Mouse (Mus musculus): ENCODE results near the gene Taf9b. TPM values are rescaled to one million over a fixed set of nuclear protein-coding genes. Genes with fewer than 3 reads are reported as not detected.

Taf9b gene
- total RNA-seq, 2 experiments from 2014 or later = 1.3 to 6.3 TPM

Other genes with a start within 250 kb of the Taf9b start
- 16.6 and 18.4 TPM in 2 replicates for gene Magt1, start 209.3 kb downstream of the Taf9b start, total RNA-seq (2015; ENCODE audit: low replicate concordance)
- 20.3 and 37.4 TPM in 2 replicates for gene Magt1, start 209.3 kb downstream of the Taf9b start, total RNA-seq (2017; ENCODE audit: low replicate concordance)
- 69.2 and 110 TPM in 2 replicates for gene Cox7b, start 205.5 kb downstream of the Taf9b start, total RNA-seq (2015; ENCODE audit: low replicate concordance)
- gene Cox7b, start 205.5 kb downstream of the Taf9b start, total RNA-seq (2017; ENCODE audit: low replicate concordance) = 104 and 107 TPM in 2 replicates
- gene Atp7a, start 193.9 kb downstream of the Taf9b start, total RNA-seq (2015; ENCODE audit: low replicate concordance) = 2.9 and 3.8 TPM in 2 replicates
- gene Atp7a, start 193.9 kb downstream of the Taf9b start, total RNA-seq (2017; ENCODE audit: low replicate concordance) = 2.8 and 5.4 TPM in 2 replicates
- 1.3 and 11.5 TPM in 2 replicates for gene Tlr13, start 78.0 kb downstream of the Taf9b start, total RNA-seq (2015; ENCODE audit: low replicate concordance)
- 3.0 and 4.0 TPM in 2 replicates for gene Tlr13, start 78.0 kb downstream of the Taf9b start, total RNA-seq (2017; ENCODE audit: low replicate concordance)
- gene Pgk1, start 34.1 kb downstream of the Taf9b start, total RNA-seq (2015; ENCODE audit: low replicate concordance) = 54.1 and 54.5 TPM in 2 replicates
- 28.2 and 28.8 TPM in 2 replicates for gene Pgk1, start 34.1 kb downstream of the Taf9b start, total RNA-seq (2017; ENCODE audit: low replicate concordance)
- not detected in 2 replicates for gene Fnd3c2, start 34.2 kb upstream of the Taf9b start, total RNA-seq (2015; ENCODE audit: low replicate concordance)
- not detected in 2 replicates for gene Fnd3c2, start 34.2 kb upstream of the Taf9b start, total RNA-seq (2017; ENCODE audit: low replicate concordance)

Measured in erythroid progenitor cell, adult 5-6 weeks (primary cell).